Comparison of ENCODE assay signal across 8 mouse cellular contexts in genomic region chr14:46885429-46885755, GRCm38 (mm10). TPM values are rescaled to one million over a fixed set of nuclear protein-coding genes. Genes with fewer than 3 reads are reported as not detected.
A peak's percentile ranks its signal among the peaks of the same experiment; 100 is the strongest.
DNase-seq lines count a peak whose midpoint lies in the region; ATAC-seq and TF ChIP-seq lines count a peak whose summit lies in the region.

No protein-coding gene starts in this region.

- peak overlapping the region; percentile 98 for H3K27ac ChIP-seq in embryonic fibroblast, embryonic 13.5 days (ENCODE audit: insufficient read depth, low read length)
- H3K27ac ChIP-seq in intestine, embryonic 15.5 days: peak overlapping the region; percentile 90; the same call in 1 of the 2 replicates

- ATAC-seq in intestine, embryonic 15.5 days: no peak

- H3K9ac ChIP-seq in intestine, embryonic 15.5 days: peak overlapping the region; percentile 6; the same call in 1 of the 2 replicates

- H3K4me2 ChIP-seq in intestine, embryonic 15.5 days (replicated peaks): peak overlapping the region; percentile 99
- H3K4me2 ChIP-seq in myocyte (ENCODE audit: low read depth): peak overlapping the region; percentile 97

- TF ChIP-seq CTCF in embryonic fibroblast, embryonic 13.5 days (IDR thresholded peaks at IDR 0.05; ENCODE audit: borderline replicate concordance, insufficient read depth, low read length): no peak

- peak; percentile 18 for DNase-seq in kidney, adult 9 months
- no peak for DNase-seq in kidney, postnatal 25 days
- no peak for DNase-seq in thymus, postnatal 10 days (ENCODE audit: low spot score in 2 of 2)
- DNase-seq in layer of hippocampus, postnatal 14 days (ENCODE audit: low spot score in 2 of 2): no peak
- no peak for DNase-seq in adrenal gland, postnatal 36 days

- no peaks in the 10 kb centered on the region; the same call in 1 of the 2 replicates for H3K4me1 ChIP-seq in embryonic fibroblast, embryonic 13.5 days (ENCODE audit: control insufficient read depth, insufficient read depth, low read length)
- peaks cover 18% of the 10 kb centered on the region for H3K4me1 ChIP-seq in intestine, embryonic 15.5 days (replicated peaks)

- peak; percentile 43 for TF ChIP-seq POLR2A in embryonic fibroblast, embryonic 13.5 days (IDR thresholded peaks at IDR 0.05; ENCODE audit: low read depth, low read length)
- TF ChIP-seq POLR2A in myocyte (IDR thresholded peaks at IDR 0.05; ENCODE audit: insufficient read length, low read depth): no peak

- 4% methylated on average over 7 of the region's 7 CpGs for WGBS in intestine, embryonic 15.5 days

- H3K27me3 ChIP-seq in intestine, embryonic 15.5 days (replicated peaks): no peaks in the 10 kb centered on the region
- H3K27me3 ChIP-seq in myocyte (ENCODE audit: control insufficient read depth, insufficient read depth, insufficient read length): no peaks in the 10 kb centered on the region

- H3K79me2 ChIP-seq in myocyte (ENCODE audit: control insufficient read depth, insufficient read depth): peaks cover 65% of the 10 kb centered on the region

- H3K9me3 ChIP-seq in intestine, embryonic 15.5 days: no peaks in the 10 kb centered on the region

- peak overlapping the region; percentile 86 for H3ac ChIP-seq in myocyte (ENCODE audit: control insufficient read depth, insufficient read length)

- peak overlapping the region; percentile 89 for H3K4me3 ChIP-seq in embryonic fibroblast, embryonic 13.5 days (ENCODE audit: insufficient read depth, low read length)
- peak overlapping the region; percentile 64 for H3K4me3 ChIP-seq in intestine, embryonic 15.5 days (replicated peaks)
- peak overlapping the region; percentile 94 for H3K4me3 ChIP-seq in myocyte

- H3K36me3 ChIP-seq in intestine, embryonic 15.5 days: no peaks in the 10 kb centered on the region
- H3K36me3 ChIP-seq in myocyte (ENCODE audit: control insufficient read depth, insufficient read depth): peaks cover 13% of the 10 kb centered on the region

TF ChIP-seq in myocyte, 11 proteins besides CTCF, POLR2A, EP300 and RAD21:
- no peak for TF ChIP-seq MYOD1 (IDR thresholded peaks at IDR 0.05; ENCODE audit: control insufficient read depth in 1 of 3, insufficient read length in 2 of 3, low read depth in 2 of 3)
- no peak for TF ChIP-seq SRF (IDR thresholded peaks at IDR 0.05; ENCODE audit: control insufficient read depth, insufficient read length, low read depth)
- TF ChIP-seq POLR2AphosphoS2 (IDR thresholded peaks at IDR 0.05; ENCODE audit: insufficient read length, low read depth): no peak
- TF ChIP-seq TCF12 (IDR thresholded peaks at IDR 0.05; ENCODE audit: insufficient read depth, poor library complexity, severe bottlenecking): no peak
- TF ChIP-seq USF1 (IDR thresholded peaks at IDR 0.05; ENCODE audit: low read depth): no peak
- no peak for TF ChIP-seq MYOG (IDR thresholded peaks at IDR 0.05; ENCODE audit: control insufficient read depth in 1 of 3, insufficient read depth in 1 of 3, insufficient read length in 2 of 3, low read depth in 2 of 3)
- TF ChIP-seq CEBPB (IDR thresholded peaks at IDR 0.05; ENCODE audit: insufficient read depth, poor library complexity, severe bottlenecking): no peak
- no peak for TF ChIP-seq E2F4 (IDR thresholded peaks at IDR 0.05; ENCODE audit: insufficient read depth)
- no peak for TF ChIP-seq TCF3 (IDR thresholded peaks at IDR 0.05; ENCODE audit: insufficient read length, low read depth)
- no peak for TF ChIP-seq REST (IDR thresholded peaks at IDR 0.05; ENCODE audit: insufficient read depth, insufficient read length)
- TF ChIP-seq MAX (IDR thresholded peaks at IDR 0.05; ENCODE audit: low read depth): no peak

RNA-seq across cellular contexts. Expression of gene Samd4, which starts 2.7 kb away (rescaled TPM):
- polyA plus RNA-seq in embryonic fibroblast, embryonic 13.5 days (2011; ENCODE audit: insufficient read length, low read depth, missing spikeins): 54.3 and 71.0 TPM in 2 replicates
- 5.2 and 5.4 TPM in 2 replicates for polyA plus RNA-seq in intestine, embryonic 15.5 days (2015; fragmentation: Nextera tagmentation; extraction: Ambion mirVana)
- polyA plus RNA-seq in myocyte (2012; fragmentation: generic; extraction: Trizol): 15.7 TPM
- 10 to 100 TPM; 10.9 to 11.2 TPM for total RNA-seq in layer of hippocampus, postnatal 14 days (2021)
- total RNA-seq in adrenal gland, postnatal 36 days (2021): 10 to 100 TPM; 23.6 to 33.3 TPM

RNA-seq across cellular contexts. Expression of gene Cgrrf1, which starts 53.5 kb away (rescaled TPM):
- 29.6 and 34.5 TPM in 2 replicates for polyA plus RNA-seq in embryonic fibroblast, embryonic 13.5 days (2011; ENCODE audit: insufficient read length, low read depth, missing spikeins)
- polyA plus RNA-seq in intestine, embryonic 15.5 days (2015; fragmentation: Nextera tagmentation; extraction: Ambion mirVana): 21.6 and 22.7 TPM in 2 replicates
- 40.6 TPM for polyA plus RNA-seq in myocyte (2012; fragmentation: generic; extraction: Trizol)
- total RNA-seq in layer of hippocampus, postnatal 14 days (2021): 10 to 100 TPM; 17.5 to 21.5 TPM
- total RNA-seq in adrenal gland, postnatal 36 days (2021): 10 to 100 TPM; 41.4 to 51.1 TPM
